Mouse (Mus musculus) testis, adult 2 months (tissue): Measurements from ENCODE around the gene Avil.

Source experiments
- CTCF ChIP-seq: fragments of 200-500 bp; IDR thresholded peaks from 2 replicates; pipeline ENCODE4 v1.5.1; 2012; ENCODE audit warnings: low read depth, mild to moderate bottlenecking, inconsistent platforms, low read length, moderate library complexity; ENCODE audit not compliant: control insufficient read depth, insufficient read depth, insufficient replicate concordance
- POLR2A ChIP-seq: fragments of 200-500 bp; IDR thresholded peaks from 2 replicates; pipeline ENCODE4 v1.6.1; 2012; ENCODE audit warnings: low read depth, mild to moderate bottlenecking, inconsistent platforms, low read length, moderate library complexity; ENCODE audit not compliant: control insufficient read depth

- TF ChIP-seq POLR2A: no peak
- no peak for TF ChIP-seq CTCF
Measured at GRCm38 (mm10) chr10:126953029-126953471, 47.5 kb upstream of the Avil start.
